Mouse (Mus musculus): Measurements from ENCODE around the gene Nrd1. TPM values are rescaled to one million over a fixed set of nuclear protein-coding genes. Genes with fewer than 3 reads are reported as not detected.

The Nrd1 gene
- total RNA-seq, 2 experiments from 2014 or later, result 137 to 158 TPM

- intact Hi-C loops (cut with DNase I), result no loop called here
- Histone ChIP-seq H3K4me3 (no peak overlapping the region), H3K27ac (no peak overlapping the region)
- no peak for DNase-seq (ENCODE audit: extremely low spot score in 1 of 2, low spot score in 2 of 2)
- no peak for TF ChIP-seq CTCF (IDR thresholded peaks at IDR 0.05)
These were observed 105.6 kb downstream of the Nrd1 start for GRCm38 (mm10) chr4:109106034-109106433.

DNA sequence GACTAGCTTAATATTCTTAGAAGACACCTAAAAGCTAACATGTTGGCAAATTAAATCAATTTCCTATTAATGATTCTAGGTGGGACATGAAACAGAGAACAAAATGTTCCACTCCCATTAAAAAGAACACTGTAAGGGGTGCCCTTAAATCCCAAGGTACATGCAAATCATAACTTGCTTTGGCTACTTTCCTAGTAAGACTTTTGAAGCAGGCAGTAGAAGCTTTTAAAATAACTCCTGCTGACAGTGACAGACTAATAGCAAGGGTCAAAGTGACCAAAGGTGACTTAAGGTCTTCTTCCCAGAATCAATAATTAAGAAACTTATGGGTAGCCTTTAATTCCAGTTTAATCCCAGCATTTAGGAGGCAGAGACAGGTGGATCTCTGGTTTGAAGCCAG is 106.1 kb downstream of the Nrd1 start:
- intact Hi-C loops (cut with DNase I), result no loop called here
- no peak for TF ChIP-seq CTCF (IDR thresholded peaks at IDR 0.05)
- no peak for DNase-seq (ENCODE audit: extremely low spot score in 1 of 2, low spot score in 2 of 2)
- Histone ChIP-seq H3K27ac (no peak overlapping the region), H3K4me3 (no peak overlapping the region)

DNA sequence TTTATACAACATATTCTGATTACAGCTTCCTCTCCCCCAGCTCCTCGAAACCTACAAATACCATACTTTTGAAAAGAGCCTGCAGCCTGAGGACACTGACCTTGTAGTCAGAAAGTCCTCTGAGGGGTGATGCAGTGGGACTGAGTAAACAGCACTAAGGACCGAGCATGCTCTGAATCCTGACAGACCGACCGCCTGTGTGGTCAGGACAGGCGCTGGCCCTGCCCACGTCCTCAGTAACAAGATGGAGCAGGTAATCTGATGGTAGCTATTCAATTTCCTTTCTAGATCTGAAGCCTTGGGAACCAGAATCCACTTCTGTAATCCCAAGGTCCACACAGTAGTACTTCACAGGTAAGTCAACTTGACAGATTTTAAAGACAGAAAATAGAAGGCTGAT is 108.6 kb downstream of the Nrd1 start:
- no peak for TF ChIP-seq CTCF (IDR thresholded peaks at IDR 0.05)
- intact Hi-C loops (cut with DNase I), result no loop called here
- Histone ChIP-seq H3K4me3 (no peak overlapping the region), H3K27ac (no peak overlapping the region)
- no peak for DNase-seq (ENCODE audit: extremely low spot score in 1 of 2, low spot score in 2 of 2)

DNA sequence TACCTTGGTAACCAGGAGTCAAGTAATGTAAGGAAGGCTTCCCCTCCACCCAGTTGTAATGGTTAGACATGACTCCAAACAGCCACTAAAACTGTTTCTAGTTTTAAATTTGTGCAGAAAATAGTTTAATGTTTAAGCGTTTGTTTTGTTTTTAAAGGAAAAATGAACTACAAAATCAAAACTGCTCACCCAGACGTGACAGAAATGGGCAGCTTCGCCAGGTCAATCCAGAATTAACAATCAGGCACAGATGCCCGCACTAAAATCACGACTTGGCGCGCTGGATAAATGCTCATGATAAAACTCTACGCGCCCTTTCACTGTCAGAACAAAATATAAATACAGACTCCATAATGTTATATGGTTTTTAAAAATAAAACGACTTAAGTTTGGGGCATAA is 109.2 kb downstream of the Nrd1 start:
- intact Hi-C loops (cut with DNase I), result no loop called here
- TF ChIP-seq CTCF (IDR thresholded peaks at IDR 0.05), result no peak
- Histone ChIP-seq H3K4me3 (no peak overlapping the region), H3K27ac (no peak overlapping the region)
- no peak for DNase-seq (ENCODE audit: extremely low spot score in 1 of 2, low spot score in 2 of 2)

DNA sequence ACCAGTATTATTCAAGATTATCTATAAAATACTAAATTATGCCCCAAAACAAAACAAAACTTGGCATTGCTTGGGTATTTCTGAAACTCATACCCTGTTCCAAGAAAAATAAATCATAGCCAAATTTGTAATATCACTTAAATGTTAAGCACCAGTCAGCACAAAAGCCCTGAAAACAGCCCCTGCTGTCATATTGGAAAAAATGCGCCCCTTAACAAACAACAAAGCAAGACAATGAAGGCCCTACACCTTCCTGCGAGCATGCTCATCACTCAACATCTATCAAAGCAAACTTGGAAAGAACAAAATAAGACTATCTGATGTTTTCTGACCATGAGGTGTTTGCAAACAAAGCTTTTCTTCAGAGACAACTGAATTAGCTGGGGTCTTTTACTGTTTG is 110.5 kb downstream of the Nrd1 start:
- no peak for TF ChIP-seq CTCF (IDR thresholded peaks at IDR 0.05)

More for the DNA sequence above, 110.5 kb downstream of the Nrd1 start:
- no peak overlapping the region for H3K27ac ChIP-seq
- H3K4me3 ChIP-seq, result no peak overlapping the region
- intact Hi-C loops (cut with DNase I), result no loop called here
- DNase-seq (ENCODE audit: extremely low spot score in 1 of 2, low spot score in 2 of 2), result no peak

Small RNA genes within 50 kb of the gene (microRNA-seq; reads per million reads assigned to microRNA genes)
- 0 reads per million in 2 experiments for gene Mir761

Other genes starting within 250 kb of the Nrd1 start
- gene Zfyve9, start 219.9 kb upstream of the Nrd1 start, total RNA-seq (2021), result 10 to 100 TPM; 66.4 to 78.5 TPM
- 10 to 100 TPM; 88.9 to 97.3 TPM for gene Btf3l4, start 167.0 kb upstream of the Nrd1 start, total RNA-seq (2021)
- 10 to 100 TPM; 35.4 to 40.2 TPM for gene Txndc12, start 166.1 kb upstream of the Nrd1 start, total RNA-seq (2021)
- gene Kti12, start 152.9 kb upstream of the Nrd1 start, total RNA-seq (2021), result 10 to 100 TPM; 17.6 to 20.3 TPM
- gene A730015C16Rik, start 152.0 kb upstream of the Nrd1 start, total RNA-seq (2021), result not detected
- gene Rab3b, start 121.6 kb upstream of the Nrd1 start, total RNA-seq (2021), result 10 to 100 TPM; 79.7 to 81.2 TPM
- 10 to 100 TPM; 56.5 to 58.3 TPM for gene Osbpl9, start 201.6 kb downstream of the Nrd1 start, total RNA-seq (2021)
- gene Calr4, start 233.8 kb downstream of the Nrd1 start, total RNA-seq (2021), result under 1 TPM; 0.25 to 0.56 TPM

All from left cerebral cortex, adult 2 months (tissue).